Mouse (Mus musculus) heart, adult 2 months (tissue): ENCODE measurements at regions not wholly inside any gene's neighbourhood (a gene's known extent, or its start where the extent isn't known, plus 50 kb on each side); places are given as distances from the start of the nearest gene placed in this dataset.

Experiments
- DNase-seq, 2 experiments: peaks; one replicate each; pipeline ENCODE4 v3.0.0; 2021
- H3K27ac ChIP-seq: fragments of 200-600 bp; 2 replicates; pipeline ENCODE4 v1.8.1; 2022
- H3K27me3 ChIP-seq: fragments of 200-500 bp; 2 replicates; pipeline ENCODE4 v1.6.1; 2012; ENCODE audit warnings: mild to moderate bottlenecking, low read length, inconsistent platforms, mixed read lengths; ENCODE audit not compliant: control insufficient read depth, insufficient read depth
- H3K36me3 ChIP-seq: fragments of 200-500 bp; 2 replicates; pipeline ENCODE4 v1.6.1; 2012; ENCODE audit warnings: low read length, inconsistent platforms; ENCODE audit not compliant: control insufficient read depth, insufficient read depth
- H3K4me1 ChIP-seq: fragments of 200-500 bp; 2 replicates; pipeline ENCODE4 v1.6.1; 2011; ENCODE audit warnings: low read length; ENCODE audit not compliant: control insufficient read depth, insufficient read depth
- H3K4me3 ChIP-seq: fragments of 200-600 bp; 2 replicates; pipeline ENCODE4 v1.8.1; 2022
- H3K79me2 ChIP-seq: fragments of 200-500 bp; replicated peaks from 2 replicates; pipeline ENCODE4 v1.6.1; 2012; ENCODE audit warnings: mild to moderate bottlenecking, inconsistent platforms, low read length, moderate library complexity, mixed read lengths; ENCODE audit not compliant: control insufficient read depth, insufficient read depth
- H3K9ac ChIP-seq: fragments of 200-500 bp; 2 replicates; pipeline ENCODE4 v1.6.1; 2012; ENCODE audit warnings: low read depth, mild to moderate bottlenecking, control low read depth, inconsistent platforms, low read length, mixed read lengths
- CTCF ChIP-seq: fragments of 200-600 bp; IDR thresholded peaks from 2 replicates; pipeline ENCODE4 v1.8.1; 2022; ENCODE audit warnings: antibody characterized with exemption, mild to moderate bottlenecking, moderate library complexity
- EP300 ChIP-seq: fragments of 200-500 bp; IDR thresholded peaks from 2 replicates; pipeline ENCODE4 v1.6.1; 2011; ENCODE audit warnings: low read depth, low read length, control low read depth; ENCODE audit not compliant: insufficient read depth
- POLR2A ChIP-seq: fragments of 200-500 bp; IDR thresholded peaks from 2 replicates; pipeline ENCODE4 v1.6.1; 2011; ENCODE audit warnings: mild to moderate bottlenecking, low read depth, low read length, control low read depth; ENCODE audit not compliant: insufficient read depth
- WGBS: fragments of 180-500 bp; shearing (Covaris S2); methylation state at CpG from one replicate; pipeline ENCODE4 v1.1.7; 2018; 5-methylcytosine and 5-hydroxymethylcytosine counted together
- intact Hi-C: fragments of 180-260 bp; cut with DNase I; formaldehyde crosslinking; loops from one replicate; pipeline ENCODE4 v1.15.1; 2025

DNA sequence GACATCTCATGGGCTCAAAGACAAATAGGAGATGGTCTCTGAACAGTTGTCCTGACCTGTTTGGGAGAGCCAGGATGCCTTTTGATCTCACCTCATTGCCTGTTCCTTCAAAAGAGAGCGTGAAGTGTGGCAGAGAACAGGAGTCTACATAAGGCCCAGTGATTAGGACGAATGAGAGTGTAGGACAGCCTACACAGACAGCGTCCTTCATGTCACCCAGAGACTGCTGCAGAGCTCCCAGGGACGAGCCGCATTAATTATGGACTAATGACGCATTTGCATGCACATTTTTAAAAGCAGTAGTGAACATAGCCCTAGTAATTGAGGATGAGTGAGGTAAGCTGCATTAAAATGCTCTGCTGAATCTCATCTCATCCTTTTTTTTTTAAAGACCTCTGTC is 218.5 kb upstream of the Id4 start:
- TF ChIP-seq EP300 (no peak), POLR2A (no peak), CTCF (no peak)
- Histone ChIP-seq H3K4me1 (no peaks in the 10 kb centered on the region), H3K4me3 (no peak overlapping the region), H3K9ac (no peak overlapping the region), H3K36me3 (no peaks in the 10 kb centered on the region), H3K27me3 (no peaks in the 10 kb centered on the region), H3K27ac (no peak overlapping the region), H3K79me2 (no peaks in the 10 kb centered on the region)
- no peak for DNase-seq
- intact Hi-C loops = no loop called here
- WGBS = 82% methylated on average over 6 of the region's 6 CpGs

DNA sequence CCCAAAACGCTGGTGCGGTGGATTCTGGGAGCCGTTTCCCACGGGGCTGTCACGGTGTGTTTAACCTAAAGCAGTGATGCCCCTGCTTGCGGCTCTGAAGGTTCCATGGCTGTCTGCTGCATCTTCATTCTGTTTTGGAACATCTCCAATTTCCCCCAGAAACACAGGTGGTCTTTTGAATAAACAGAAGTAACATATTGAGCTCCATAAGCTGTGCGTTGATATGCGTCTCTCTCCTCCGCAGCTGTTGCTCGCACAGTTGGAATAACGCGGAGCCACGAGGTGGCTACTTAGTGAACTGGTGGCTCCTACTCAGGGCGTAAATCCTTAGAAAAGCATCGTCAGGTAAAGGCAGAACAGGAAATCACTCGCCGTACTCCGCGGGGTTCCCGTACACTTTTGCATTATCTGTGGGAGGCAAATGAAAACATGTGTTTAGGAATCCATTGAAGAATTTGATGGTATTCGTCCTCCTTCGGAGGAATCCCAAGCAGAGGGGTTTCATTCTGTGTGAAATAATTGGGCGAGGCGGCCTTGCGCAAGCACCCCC is 214.8 kb upstream of the Id4 start:
- Histone ChIP-seq H3K9ac (no peak overlapping the region), H3K27ac (no peak overlapping the region), H3K27me3 (no peaks in the 10 kb centered on the region), H3K4me3 (no peak overlapping the region), H3K36me3 (no peaks in the 10 kb centered on the region), H3K4me1 (no peaks in the 10 kb centered on the region), H3K79me2 (no peaks in the 10 kb centered on the region)
- TF ChIP-seq EP300 (no peak), CTCF (no peak), POLR2A (no peak)
- intact Hi-C loops = no loop called here
- WGBS = 73% methylated on average over 25 of the region's 25 CpGs
- no peak for DNase-seq

DNA sequence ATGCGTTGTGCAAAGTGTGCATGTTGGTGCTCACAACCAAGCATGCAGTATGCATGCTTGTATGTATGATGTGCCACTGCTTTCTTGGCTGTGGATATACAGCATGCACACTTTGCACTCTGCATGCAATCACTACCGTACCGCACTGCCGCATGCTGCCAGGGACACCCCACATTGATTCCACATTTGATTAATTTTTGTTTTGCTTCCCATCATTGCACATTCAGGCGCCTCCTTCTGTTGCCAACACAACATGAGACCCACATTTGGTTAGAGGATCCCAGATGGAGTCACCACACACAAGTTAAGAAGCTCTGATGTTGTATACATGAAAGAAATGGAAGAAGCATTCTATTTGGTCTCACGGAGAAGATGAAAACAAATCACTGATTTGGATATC is 211.2 kb upstream of the Id4 start:
- no peaks in the 10 kb centered on the region for H3K79me2 ChIP-seq
- no peaks in the 10 kb centered on the region for H3K27me3 ChIP-seq
- no peak overlapping the region for H3K9ac ChIP-seq
- WGBS = 94% methylated on average over 6 of the region's 6 CpGs
- no peak overlapping the region for H3K4me3 ChIP-seq
- H3K27ac ChIP-seq = no peak overlapping the region
- intact Hi-C loops = no loop called here
- no peak for DNase-seq
- TF ChIP-seq CTCF = no peak
- no peak for TF ChIP-seq POLR2A
- no peak for TF ChIP-seq EP300
- H3K4me1 ChIP-seq = no peaks in the 10 kb centered on the region
- H3K36me3 ChIP-seq = no peaks in the 10 kb centered on the region

DNA sequence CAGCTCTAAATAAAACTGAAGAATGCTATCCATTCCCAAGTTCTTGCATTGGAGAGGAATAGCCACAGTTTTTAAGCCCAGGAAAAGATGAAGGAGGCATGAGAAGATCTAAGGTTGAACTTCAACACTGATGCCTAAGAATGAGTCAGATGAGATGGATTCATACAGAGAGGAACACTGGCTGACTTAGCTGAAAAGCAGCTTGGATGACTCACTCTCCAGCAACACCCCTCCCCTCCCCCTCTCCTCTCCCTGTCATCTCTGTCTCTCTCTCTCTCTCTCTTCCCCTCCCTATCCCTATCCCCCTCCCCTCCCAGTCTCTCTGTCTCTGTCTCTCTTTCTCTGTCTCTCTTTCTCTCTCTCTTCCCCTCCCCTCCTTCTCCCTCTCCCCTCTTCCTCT is 186.4 kb upstream of the Id4 start:
- Histone ChIP-seq H3K27ac (no peak overlapping the region), H3K4me3 (no peak overlapping the region), H3K36me3 (no peaks in the 10 kb centered on the region), H3K27me3 (no peaks in the 10 kb centered on the region), H3K79me2 (no peaks in the 10 kb centered on the region), H3K9ac (no peak overlapping the region), H3K4me1 (no peaks in the 10 kb centered on the region)
- no peak for TF ChIP-seq POLR2A
- TF ChIP-seq EP300 = no peak
- TF ChIP-seq CTCF = no peak
- intact Hi-C loops = no loop called here
- DNase-seq = no peak

DNA sequence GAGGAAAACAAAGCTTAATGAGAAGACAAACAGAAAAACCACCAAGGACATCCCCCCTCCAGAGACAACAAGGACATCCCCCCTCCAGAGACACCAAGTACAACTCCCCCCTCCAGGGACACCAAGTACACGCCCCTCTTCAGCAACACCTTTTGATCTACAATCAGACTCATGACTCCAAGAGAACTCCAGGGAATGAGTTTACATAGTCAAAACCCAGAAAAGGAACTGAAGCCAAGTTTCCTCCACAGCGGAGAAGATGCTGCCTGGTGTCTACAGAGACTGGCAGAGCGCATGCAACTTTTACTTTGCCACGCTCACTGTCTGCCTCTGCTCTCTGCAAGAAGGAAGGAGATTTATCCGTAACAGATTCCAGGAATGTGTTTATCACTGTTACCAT is 185.7 kb upstream of the Id4 start:
- Histone ChIP-seq H3K27me3 (no peaks in the 10 kb centered on the region), H3K9ac (no peak overlapping the region), H3K27ac (no peak overlapping the region), H3K4me1 (no peaks in the 10 kb centered on the region), H3K79me2 (no peaks in the 10 kb centered on the region), H3K4me3 (no peak overlapping the region), H3K36me3 (no peaks in the 10 kb centered on the region)
- DNase-seq = no peak
- TF ChIP-seq POLR2A (no peak), EP300 (no peak), CTCF (no peak)
- intact Hi-C loops = no loop called here
- 71% methylated on average over 5 of the region's 5 CpGs for WGBS

DNA sequence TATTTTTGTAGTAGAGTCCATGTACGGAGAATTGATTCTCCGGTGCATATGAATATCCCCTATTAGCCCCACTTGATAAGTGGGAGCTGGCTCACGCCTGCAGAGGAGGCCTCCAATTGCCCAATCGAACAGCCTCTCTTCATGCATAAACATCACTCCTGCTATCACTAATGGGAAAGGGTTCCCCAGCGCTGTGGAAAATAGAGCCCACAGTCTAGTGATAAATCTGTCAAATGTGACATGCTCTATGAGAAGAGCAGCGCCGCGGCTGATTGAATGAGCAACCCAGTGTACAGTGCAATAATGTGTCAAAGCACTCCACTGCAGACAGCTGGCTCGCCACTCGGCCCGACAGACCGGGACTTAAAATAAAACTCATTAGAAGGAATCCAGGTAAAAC is 182.8 kb upstream of the Id4 start:
- H3K27me3 ChIP-seq = no peaks in the 10 kb centered on the region
- intact Hi-C loops = no loop called here
- no peak for DNase-seq
- 46% methylated on average over 12 of the region's 12 CpGs for WGBS
- TF ChIP-seq POLR2A = no peak
- TF ChIP-seq CTCF = no peak
- no peak for TF ChIP-seq EP300
- no peak overlapping the region for H3K27ac ChIP-seq
- no peak overlapping the region for H3K4me3 ChIP-seq
- H3K36me3 ChIP-seq = no peaks in the 10 kb centered on the region
- H3K9ac ChIP-seq = no peak overlapping the region
- no peaks in the 10 kb centered on the region for H3K79me2 ChIP-seq
- H3K4me1 ChIP-seq = no peaks in the 10 kb centered on the region

DNA sequence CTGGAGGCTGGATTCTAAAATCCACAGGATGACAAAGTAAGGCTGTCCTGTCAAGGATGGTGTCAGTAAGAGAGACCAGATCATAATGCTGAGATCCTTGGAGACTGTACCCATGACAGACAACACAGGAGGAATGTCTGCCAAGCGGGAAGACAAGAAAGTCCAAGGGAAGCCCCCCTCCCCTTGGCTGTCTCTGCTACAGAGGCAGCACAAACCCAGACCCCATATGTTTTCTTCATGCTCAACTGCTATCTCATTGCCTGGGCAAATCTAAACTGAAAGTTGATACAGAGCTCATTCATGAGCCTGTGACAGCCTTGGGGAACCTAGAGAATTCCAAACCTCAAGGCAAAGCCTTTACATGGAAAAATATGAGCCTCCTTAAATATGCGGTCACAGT is 177.7 kb upstream of the Id4 start:
- TF ChIP-seq POLR2A = no peak
- no peak for TF ChIP-seq CTCF
- no peak for TF ChIP-seq EP300
- Histone ChIP-seq H3K27me3 (no peaks in the 10 kb centered on the region), H3K9ac (no peak overlapping the region), H3K79me2 (no peaks in the 10 kb centered on the region), H3K4me3 (no peak overlapping the region), H3K27ac (no peak overlapping the region), H3K36me3 (no peaks in the 10 kb centered on the region), H3K4me1 (no peaks in the 10 kb centered on the region)
- 86% methylated on average over 2 of the region's 2 CpGs for WGBS
- DNase-seq = no peak
- intact Hi-C loops = no loop called here
